Mouse (Mus musculus): Measurements from ENCODE around the gene Fcgr3. TPM values are rescaled to one million over a fixed set of nuclear protein-coding genes. Genes with fewer than 3 reads are reported as not detected.

Fcgr3 gene
- polyA plus RNA-seq, 1 experiment from 2014 or later, result 13.9 TPM

DNA sequence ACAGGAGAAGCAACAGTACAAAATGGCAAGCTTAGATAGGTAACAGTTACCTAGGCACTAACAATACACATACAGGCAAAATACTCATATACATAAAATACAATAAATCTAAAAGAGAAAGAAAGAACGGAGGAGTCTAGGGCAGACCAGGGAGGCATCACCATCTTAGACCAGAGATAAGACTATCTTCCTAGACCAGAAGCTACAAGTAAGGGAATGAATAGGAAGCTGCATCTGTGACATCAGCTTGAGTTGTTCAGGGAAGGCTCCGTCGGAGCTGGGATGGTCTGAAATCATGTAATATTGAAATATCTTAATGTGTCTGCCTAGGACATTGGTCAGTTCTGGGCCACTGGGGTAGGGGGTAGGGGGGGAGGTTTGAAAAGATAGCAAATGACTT lies 33.0 kb downstream of the Fcgr3 start:
- H3K4me2 ChIP-seq (replicated peaks; ENCODE audit: low read depth), result no peak overlapping the region
- H3K4me3 ChIP-seq (ENCODE audit: low read depth, low read length), result no peak overlapping the region
- no peak for TF ChIP-seq CTCF (IDR thresholded peaks at IDR 0.05; ENCODE audit: low read depth)
- H3K27me3 ChIP-seq (replicated peaks; ENCODE audit: control insufficient read depth, insufficient read depth, low read length), result peaks cover 14% of the 10 kb centered on the region; the same call in 1 of the 2 replicates
- no peaks in the 10 kb centered on the region; the same call in 1 of the 2 replicates for H3K4me1 ChIP-seq (replicated peaks; ENCODE audit: control insufficient read depth, insufficient read depth, low read length)
- ATAC-seq, result no peak
- 94% methylated on average over 3 of the region's 3 CpGs for WGBS
- H3K9ac ChIP-seq (ENCODE audit: low read depth, low read length), result no peak overlapping the region
- H3K36me3 ChIP-seq (ENCODE audit: control insufficient read depth, insufficient read depth), result no peaks in the 10 kb centered on the region
- H3K27ac ChIP-seq (ENCODE audit: low read depth, low read length), result no peak overlapping the region
- H3K9me3 ChIP-seq (ENCODE audit: control insufficient read depth), result no peaks in the 10 kb centered on the region

DNA sequence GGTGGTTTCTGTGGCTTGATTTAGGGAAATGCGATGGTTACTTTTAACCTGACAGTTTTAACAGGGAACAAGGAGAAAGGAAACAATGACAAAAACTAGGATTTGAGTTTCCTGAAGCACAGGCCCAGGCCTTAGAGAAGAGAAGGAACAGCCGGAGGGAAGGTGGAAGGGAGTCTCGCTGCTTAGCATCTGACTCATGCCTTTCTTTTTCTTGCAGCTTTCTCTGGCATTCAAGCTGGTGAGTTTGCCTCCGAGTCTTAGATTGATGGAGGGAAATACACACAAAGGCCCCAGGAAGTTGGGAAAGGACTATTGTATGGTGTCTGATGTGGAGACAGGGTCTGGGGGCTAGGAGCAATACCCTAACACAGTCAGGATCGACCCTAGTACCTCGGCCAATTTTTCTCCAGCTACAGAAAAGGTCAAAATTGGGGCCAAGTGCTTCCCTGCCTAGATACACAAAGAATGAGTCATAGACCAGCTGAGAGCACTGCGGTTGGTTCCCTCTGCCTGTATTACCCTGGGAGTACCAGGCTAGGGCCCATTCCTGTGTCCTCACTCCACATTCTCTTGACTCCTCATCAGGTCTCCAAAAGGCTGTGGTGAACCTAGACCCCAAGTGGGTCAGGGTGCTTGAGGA lies 45.3 kb downstream of the Fcgr3 start:
- H3K4me1 ChIP-seq (replicated peaks; ENCODE audit: control insufficient read depth, insufficient read depth, low read length), result no peaks in the 10 kb centered on the region
- no peak overlapping the region for H3K4me3 ChIP-seq (ENCODE audit: low read depth, low read length)
- TF ChIP-seq CTCF (IDR thresholded peaks at IDR 0.05; ENCODE audit: low read depth), result no peak
- H3K4me2 ChIP-seq (replicated peaks; ENCODE audit: low read depth), result no peak overlapping the region
- no peaks in the 10 kb centered on the region for H3K36me3 ChIP-seq (ENCODE audit: control insufficient read depth, insufficient read depth)
- H3K9me3 ChIP-seq (ENCODE audit: control insufficient read depth), result no peaks in the 10 kb centered on the region
- no peak overlapping the region for H3K27ac ChIP-seq (ENCODE audit: low read depth, low read length)
- 64% methylated on average over 7 of the region's 7 CpGs for WGBS
- ATAC-seq, result no peak
- H3K9ac ChIP-seq (ENCODE audit: low read depth, low read length), result no peak overlapping the region
- no peaks in the 10 kb centered on the region for H3K27me3 ChIP-seq (replicated peaks; ENCODE audit: control insufficient read depth, insufficient read depth, low read length)

DNA sequence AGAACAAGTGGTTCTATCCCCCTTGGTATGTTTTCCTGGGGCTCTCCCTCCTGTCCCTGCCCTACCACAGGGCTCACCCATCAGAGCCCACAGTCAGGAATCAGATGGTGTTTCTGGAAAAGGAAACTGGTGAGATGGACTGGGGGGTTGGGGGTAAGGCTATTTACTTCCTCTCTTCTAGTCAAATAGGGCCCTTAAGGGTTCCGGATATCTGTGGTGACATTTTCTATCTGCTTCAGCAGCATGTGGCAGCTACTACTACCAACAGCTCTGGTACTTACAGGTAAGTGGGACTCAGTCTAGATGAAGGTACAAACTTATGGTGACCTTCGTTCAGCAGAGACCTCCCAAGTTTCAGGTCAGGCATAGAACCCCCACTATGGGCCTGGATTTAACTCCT lies 46.0 kb downstream of the Fcgr3 start, which contains the start of gene Fcgr4:
Gene Fcgr4 (plus strand): TSS at position 184 of the 400 bp plus-strand sequence.
- H3K27ac ChIP-seq (ENCODE audit: low read depth, low read length), result no peak within 1 kb of the TSS
- no peak within 1 kb of the TSS for H3K4me3 ChIP-seq (ENCODE audit: low read depth, low read length)
- WGBS, result 93% methylated on average over 2 of the region's 2 CpGs
- H3K27me3 ChIP-seq (replicated peaks; ENCODE audit: control insufficient read depth, insufficient read depth, low read length), result no peaks in the 10 kb centered on the region
- H3K9me3 ChIP-seq (ENCODE audit: control insufficient read depth), result no peaks in the 10 kb centered on the region
- H3K9ac ChIP-seq (ENCODE audit: low read depth, low read length), result no peak within 1 kb of the TSS
- H3K36me3 ChIP-seq (ENCODE audit: control insufficient read depth, insufficient read depth), result no peaks in the 10 kb centered on the region
- ATAC-seq, result no peak
- no peaks in the 10 kb centered on the region for H3K4me1 ChIP-seq (replicated peaks; ENCODE audit: control insufficient read depth, insufficient read depth, low read length)
- no peak for TF ChIP-seq CTCF (IDR thresholded peaks at IDR 0.05; ENCODE audit: low read depth)
- no peak within 1 kb of the TSS for H3K4me2 ChIP-seq (replicated peaks; ENCODE audit: low read depth)

DNA sequence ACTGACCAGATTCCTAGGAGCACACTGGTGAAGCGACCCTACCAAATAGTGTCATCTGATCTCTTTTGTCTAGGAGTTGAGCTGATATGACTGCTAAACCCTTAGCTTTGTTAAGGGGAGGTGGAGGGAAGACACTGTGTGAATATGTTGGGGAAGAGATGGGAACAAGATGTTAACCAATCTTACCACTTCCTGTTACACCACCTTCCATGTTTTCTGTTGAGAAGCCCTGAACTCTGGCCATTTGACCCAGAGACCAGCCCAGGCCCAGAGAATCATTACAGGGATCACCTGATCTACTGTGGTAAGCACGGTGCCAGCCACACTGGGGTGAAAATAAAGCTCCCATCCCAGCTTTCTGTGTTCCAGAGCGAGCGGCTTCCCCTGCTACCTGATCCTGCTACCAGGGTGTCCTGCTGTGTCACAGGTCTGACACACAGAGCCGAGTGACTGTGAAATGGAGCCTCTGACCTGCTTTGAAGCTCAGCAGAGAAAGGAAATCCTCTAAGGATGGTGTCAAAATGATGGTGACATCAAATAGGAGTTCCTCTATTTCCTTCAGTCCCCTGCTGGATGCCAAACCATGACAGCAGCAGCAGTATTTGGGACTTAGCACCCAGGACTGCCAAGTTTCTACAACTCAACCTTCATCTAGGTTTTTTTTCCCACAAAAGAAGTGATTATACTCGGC lies 47.1 kb downstream of the Fcgr3 start:
- Histone ChIP-seq H3K4me2 (replicated peaks; ENCODE audit: low read depth) (no peak overlapping the region), H3K4me1 (replicated peaks; ENCODE audit: control insufficient read depth, insufficient read depth, low read length) (no peaks in the 10 kb centered on the region), H3K9me3 (ENCODE audit: control insufficient read depth) (no peaks in the 10 kb centered on the region), H3K27ac (ENCODE audit: low read depth, low read length) (no peak overlapping the region), H3K9ac (ENCODE audit: low read depth, low read length) (no peak overlapping the region), H3K36me3 (ENCODE audit: control insufficient read depth, insufficient read depth) (no peaks in the 10 kb centered on the region), H3K4me3 (ENCODE audit: low read depth, low read length) (no peak overlapping the region), H3K27me3 (replicated peaks; ENCODE audit: control insufficient read depth, insufficient read depth, low read length) (no peaks in the 10 kb centered on the region)
- TF ChIP-seq CTCF (IDR thresholded peaks at IDR 0.05; ENCODE audit: low read depth), result no peak
- 51% methylated on average over 6 of the region's 6 CpGs for WGBS
- no peak for ATAC-seq

DNA sequence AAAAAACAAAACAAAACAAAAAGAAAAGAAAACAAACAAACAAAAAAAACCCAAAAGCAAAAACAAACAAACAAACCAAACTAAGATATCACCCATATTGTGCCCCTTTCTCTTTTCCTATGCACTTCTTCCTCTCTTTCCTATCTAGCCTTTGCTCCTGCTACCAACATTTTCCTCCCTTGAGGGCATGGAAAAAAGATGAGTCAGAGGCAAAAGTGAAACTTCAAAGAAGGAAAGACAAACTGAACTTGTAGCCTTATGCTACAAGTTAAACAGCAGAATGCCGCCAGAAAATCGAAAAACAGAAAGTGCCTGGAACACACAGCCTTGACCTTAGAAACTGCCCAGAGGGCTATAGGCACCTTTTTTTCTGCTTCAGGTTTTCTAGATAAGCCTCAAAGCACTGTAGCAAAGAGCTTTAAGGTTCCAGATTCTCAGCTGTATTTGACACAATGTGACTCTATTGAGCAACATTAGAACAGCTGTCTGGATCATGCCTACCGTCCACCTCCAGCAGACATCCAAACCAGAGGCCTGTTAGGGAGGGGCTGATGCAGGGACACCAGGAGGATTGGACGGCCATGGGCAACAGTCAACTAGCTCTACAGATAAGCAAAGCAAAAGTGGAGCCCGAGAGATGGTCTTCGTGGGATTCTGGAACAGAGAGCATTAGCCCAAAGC lies 47.9 kb downstream of the Fcgr3 start:
- Histone ChIP-seq H3K4me1 (replicated peaks; ENCODE audit: control insufficient read depth, insufficient read depth, low read length) (no peaks in the 10 kb centered on the region), H3K27ac (ENCODE audit: low read depth, low read length) (no peak overlapping the region), H3K9ac (ENCODE audit: low read depth, low read length) (no peak overlapping the region), H3K27me3 (replicated peaks; ENCODE audit: control insufficient read depth, insufficient read depth, low read length) (no peaks in the 10 kb centered on the region), H3K4me3 (ENCODE audit: low read depth, low read length) (no peak overlapping the region), H3K36me3 (ENCODE audit: control insufficient read depth, insufficient read depth) (no peaks in the 10 kb centered on the region), H3K4me2 (replicated peaks; ENCODE audit: low read depth) (no peak overlapping the region), H3K9me3 (ENCODE audit: control insufficient read depth) (no peaks in the 10 kb centered on the region)
- WGBS, result 67% methylated on average over 6 of the region's 6 CpGs
- no peak for TF ChIP-seq CTCF (IDR thresholded peaks at IDR 0.05; ENCODE audit: low read depth)
- no peak for ATAC-seq

DNA sequence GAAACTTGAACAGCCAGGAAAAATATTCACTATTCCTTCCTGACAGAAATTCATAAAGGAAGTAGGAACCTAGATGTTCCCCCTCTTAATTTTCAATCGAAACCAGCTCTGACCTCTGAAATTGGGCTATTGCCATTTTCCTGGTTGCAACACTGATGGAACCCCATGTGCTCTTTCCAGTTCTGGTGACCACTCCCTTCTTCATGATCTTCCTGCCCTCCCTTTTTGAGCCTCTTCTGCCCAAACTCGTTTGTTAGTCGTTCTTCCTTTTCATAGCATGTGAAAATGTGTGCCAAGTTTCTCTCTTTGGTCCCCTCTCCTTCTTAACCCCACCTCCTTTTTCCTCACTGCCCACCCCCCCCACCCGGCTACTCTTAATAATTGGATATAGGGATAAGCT lies 53.0 kb downstream of the Fcgr3 start:
- TF ChIP-seq CTCF (IDR thresholded peaks at IDR 0.05; ENCODE audit: low read depth), result no peak
- no peak for ATAC-seq
- H3K4me2 ChIP-seq (replicated peaks; ENCODE audit: low read depth), result no peak overlapping the region
- no peak overlapping the region for H3K4me3 ChIP-seq (ENCODE audit: low read depth, low read length)
- no peaks in the 10 kb centered on the region for H3K27me3 ChIP-seq (replicated peaks; ENCODE audit: control insufficient read depth, insufficient read depth, low read length)
- H3K9me3 ChIP-seq (ENCODE audit: control insufficient read depth), result no peaks in the 10 kb centered on the region
- no peaks in the 10 kb centered on the region for H3K36me3 ChIP-seq (ENCODE audit: control insufficient read depth, insufficient read depth)
- H3K27ac ChIP-seq (ENCODE audit: low read depth, low read length), result no peak overlapping the region
- no peak overlapping the region for H3K9ac ChIP-seq (ENCODE audit: low read depth, low read length)
- WGBS, result 84% methylated on average over 4 of the region's 4 CpGs
- no peaks in the 10 kb centered on the region for H3K4me1 ChIP-seq (replicated peaks; ENCODE audit: control insufficient read depth, insufficient read depth, low read length)
